Mouse (Mus musculus) liver, embryonic 15.5 days (tissue): ENCODE measurements at regions not wholly inside any gene's neighbourhood (a gene's known extent, or its start where the extent isn't known, plus 50 kb on each side); places are given as distances from the start of the nearest gene placed in this dataset.

Experiments
- ATAC-seq: fragments of 200-750 bp; cut with Nextera tagmentation; 2 replicates; pipeline ENCODE4 v1.8.0; 2017; ENCODE audit warnings: moderate number of reproducible peaks, mild to moderate bottlenecking, moderate library complexity; ENCODE audit not compliant: insufficient read depth
- H3K27ac ChIP-seq: fragments of 300-500 bp; sonication (generic); replicated peaks from 2 replicates; pipeline ENCODE4 v1.5.1; 2015; ENCODE audit warnings: mild to moderate bottlenecking, inconsistent platforms
- H3K27me3 ChIP-seq: fragments of 300-500 bp; sonication (generic); 2 replicates; pipeline ENCODE4 v1.6.1; 2015; ENCODE audit warnings: mild to moderate bottlenecking, inconsistent platforms
- H3K36me3 ChIP-seq: fragments of 300-500 bp; sonication (generic); replicated peaks from 2 replicates; pipeline ENCODE4 v1.6.1; 2015; ENCODE audit warnings: moderate library complexity, mild to moderate bottlenecking, inconsistent platforms
- H3K4me1 ChIP-seq: fragments of 300-500 bp; sonication (generic); replicated peaks from 2 replicates; pipeline ENCODE4 v1.6.1; 2015; ENCODE audit warnings: inconsistent platforms
- H3K4me2 ChIP-seq: fragments of 300-500 bp; sonication (generic); 2 replicates; pipeline ENCODE4 v1.6.1; 2015; ENCODE audit warnings: moderate library complexity, mild to moderate bottlenecking, inconsistent platforms
- H3K4me3 ChIP-seq: fragments of 300-500 bp; sonication (generic); replicated peaks from 2 replicates; pipeline ENCODE4 v1.5.1; 2015; ENCODE audit warnings: mild to moderate bottlenecking, inconsistent platforms
- H3K9ac ChIP-seq: fragments of 300-500 bp; sonication (generic); 2 replicates; pipeline ENCODE4 v1.6.1; 2015; ENCODE audit warnings: moderate library complexity, mild to moderate bottlenecking, inconsistent platforms
- H3K9me3 ChIP-seq: fragments of 300-500 bp; sonication (generic); replicated peaks from 2 replicates; pipeline ENCODE4 v1.6.1; 2016; ENCODE audit warnings: inconsistent platforms
- WGBS: fragments of 180-500 bp; shearing (Covaris S2); methylation state at CpG from one replicate; pipeline ENCODE4 v1.1.7; 2015; ENCODE audit warnings: mixed read lengths; ENCODE audit not compliant: insufficient replicate concordance; 5-methylcytosine and 5-hydroxymethylcytosine counted together

DNA sequence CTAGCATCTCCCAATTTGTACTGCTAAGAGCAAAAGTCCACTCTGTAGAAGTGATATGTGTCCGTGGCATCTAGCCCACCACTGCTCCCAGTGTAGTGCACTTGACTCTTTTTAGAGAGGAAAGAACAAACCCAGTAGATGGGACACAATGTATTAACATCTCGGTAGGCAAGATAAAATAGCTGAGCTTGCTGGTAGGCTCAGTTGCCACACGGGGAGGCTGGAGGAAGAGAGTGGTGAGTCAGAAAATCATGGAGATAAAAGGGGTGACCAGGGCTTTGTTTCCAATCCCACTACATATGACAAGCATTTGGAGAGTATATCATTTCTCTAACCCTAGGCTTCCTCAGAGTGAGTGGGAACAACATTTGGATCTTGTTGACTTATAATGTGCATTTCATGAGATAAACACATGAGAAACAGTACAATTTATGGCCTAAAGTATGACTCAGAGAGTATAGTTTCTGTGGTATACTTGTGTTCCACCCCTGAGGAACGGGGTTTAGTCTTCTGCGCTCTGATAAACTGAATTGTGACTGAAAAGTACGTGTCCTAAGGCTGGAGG, 235.4 kb downstream of the Fam49a start:
- H3K36me3 ChIP-seq: no peaks in the 10 kb centered on the region
- H3K4me1 ChIP-seq: peaks cover 47% of the 10 kb centered on the region
- no peaks in the 10 kb centered on the region for H3K9me3 ChIP-seq
- no peak overlapping the region for H3K4me3 ChIP-seq
- H3K4me2 ChIP-seq: peak overlapping the region; percentile 38; the same call in 1 of the 2 replicates
- H3K27me3 ChIP-seq: no peaks in the 10 kb centered on the region
- 16% methylated on average over 6 of the region's 6 CpGs for WGBS
- H3K9ac ChIP-seq: peak overlapping the region; percentile 1; the same call in 1 of the 2 replicates
- peak overlapping the region; percentile 74 for H3K27ac ChIP-seq
- peak; percentile 17; the same call in 1 of the 2 replicates for ATAC-seq

DNA sequence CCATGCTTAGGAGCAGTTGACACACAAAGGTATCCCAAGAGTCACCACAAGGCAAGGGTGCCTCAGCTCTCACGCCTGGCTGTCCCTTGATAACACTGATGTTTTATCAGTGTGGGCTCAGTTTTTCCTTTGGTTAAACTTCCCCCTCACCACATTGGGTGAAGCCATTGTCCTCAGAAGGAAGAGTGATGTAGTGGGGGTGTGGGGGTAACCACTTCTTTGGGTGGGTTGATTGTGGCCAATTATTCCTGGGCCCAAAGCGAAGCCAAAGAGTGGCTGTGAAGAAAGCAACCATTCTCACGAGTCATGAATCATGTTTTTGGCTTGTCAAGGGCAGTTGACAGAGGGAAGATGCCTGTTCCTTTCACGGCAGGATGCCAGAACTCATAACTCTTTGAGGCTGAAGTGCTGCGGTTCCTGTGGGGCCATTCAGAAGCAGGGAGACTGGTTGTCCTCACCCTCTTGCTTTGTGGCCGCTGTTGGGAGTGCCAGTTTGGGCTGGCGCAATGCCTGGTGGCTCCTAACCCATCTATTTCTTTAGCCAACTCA, 234.7 kb downstream of the Fam49a start:
- 11% methylated on average over 7 of the region's 7 CpGs for WGBS
- Histone ChIP-seq H3K27me3 (no peaks in the 10 kb centered on the region), H3K4me1 (peaks cover 47% of the 10 kb centered on the region), H3K9me3 (no peaks in the 10 kb centered on the region), H3K36me3 (no peaks in the 10 kb centered on the region), H3K4me2 (peak overlapping the region; percentile 38), H3K9ac (peak overlapping the region; percentile 1; the same call in 1 of the 2 replicates), H3K27ac (peak overlapping the region; percentile 74), H3K4me3 (no peak overlapping the region)
- peak; percentile 87 for ATAC-seq

DNA sequence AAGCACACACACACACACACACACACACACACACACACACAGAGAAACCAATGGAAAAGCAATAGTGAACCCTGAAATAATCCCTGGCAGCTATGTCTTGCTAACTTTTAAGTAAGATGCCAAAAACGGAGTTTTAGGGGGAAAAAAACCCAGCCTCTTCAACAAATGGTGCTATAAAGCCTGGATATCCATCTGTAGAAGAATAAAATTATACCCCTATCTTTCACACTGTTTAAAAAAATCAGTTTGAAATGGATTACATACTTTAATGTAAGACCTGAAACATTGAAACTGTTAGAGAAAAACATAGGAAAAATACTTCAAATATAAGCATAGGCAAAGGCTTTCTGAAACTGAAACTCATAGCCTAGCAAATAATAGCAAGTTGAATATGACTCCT, 228.2 kb downstream of the Fam49a start:
- peaks cover 43% of the 10 kb centered on the region for H3K4me1 ChIP-seq

DNA sequence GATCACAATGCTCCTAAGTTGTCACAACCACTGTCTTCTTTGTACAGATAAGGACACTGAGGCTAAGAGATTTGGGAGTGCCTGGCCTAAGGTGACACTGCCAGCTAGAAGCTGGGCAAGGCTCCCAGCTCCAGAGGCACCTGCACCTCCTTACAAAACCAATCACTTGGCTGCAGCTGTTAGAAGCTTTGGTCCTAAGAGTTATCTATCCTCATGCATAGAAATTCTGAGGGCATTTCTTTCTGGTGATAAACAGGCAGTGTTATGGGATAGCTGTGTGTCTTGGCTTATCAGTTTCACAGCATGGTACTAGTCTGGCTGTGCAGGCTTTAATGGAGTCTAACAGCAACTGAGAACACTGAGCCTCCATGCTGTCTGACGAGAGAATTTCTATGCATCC, 226.2 kb downstream of the Fam49a start:
- H3K36me3 ChIP-seq: no peaks in the 10 kb centered on the region
- H3K4me2 ChIP-seq: peak overlapping the region; percentile 49
- H3K9me3 ChIP-seq: no peaks in the 10 kb centered on the region
- 20% methylated on average over 1 of the region's 1 CpGs for WGBS
- H3K4me3 ChIP-seq: no peak overlapping the region
- H3K27ac ChIP-seq: peak overlapping the region; percentile 71
- H3K4me1 ChIP-seq: peaks cover 39% of the 10 kb centered on the region
- H3K27me3 ChIP-seq: no peaks in the 10 kb centered on the region
- no peak overlapping the region for H3K9ac ChIP-seq
- ATAC-seq: peak; percentile 99

More for the DNA sequence above, 228.2 kb downstream of the Fam49a start:
- Histone ChIP-seq H3K4me2 (no peak overlapping the region), H3K9ac (no peak overlapping the region), H3K4me3 (no peak overlapping the region), H3K9me3 (no peaks in the 10 kb centered on the region), H3K36me3 (no peaks in the 10 kb centered on the region), H3K27me3 (no peaks in the 10 kb centered on the region), H3K27ac (no peak overlapping the region)
- no peak for ATAC-seq
- WGBS: 44% methylated on average over 1 of the region's 1 CpGs

DNA sequence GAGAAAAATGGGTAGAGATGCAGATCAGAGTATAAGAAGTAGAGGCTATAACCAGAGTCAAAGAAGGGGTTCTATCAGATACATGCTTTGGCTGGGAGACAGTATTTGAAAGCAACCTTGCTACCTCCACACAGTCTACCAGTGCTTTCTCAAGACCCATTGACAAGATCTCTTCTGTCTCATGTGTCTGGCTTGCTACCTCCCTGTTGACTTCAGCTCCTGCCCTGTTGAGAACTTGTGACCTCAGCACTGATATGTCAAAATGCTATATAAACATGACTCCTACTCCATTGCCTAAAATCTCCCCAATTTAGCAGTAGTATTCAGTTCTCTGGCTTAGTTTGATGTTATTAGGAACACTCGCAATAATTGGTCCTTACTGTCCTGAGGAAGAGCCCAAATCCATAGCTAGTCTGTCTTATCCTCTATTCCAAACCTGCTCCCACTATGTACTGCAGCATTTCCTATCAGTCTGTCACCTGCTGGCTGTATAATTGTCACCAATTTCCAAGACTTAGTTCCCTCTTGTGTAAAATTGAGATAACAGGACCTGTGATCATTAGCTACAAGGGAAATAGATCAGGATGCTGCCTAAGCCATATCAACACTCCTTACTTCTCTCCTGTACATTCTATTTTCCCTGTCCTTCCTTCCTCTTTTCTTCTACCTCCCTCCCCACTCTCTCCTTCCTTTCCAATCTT, 224.9 kb downstream of the Fam49a start:
- 47% methylated on average over 1 of the region's 1 CpGs for WGBS
- Histone ChIP-seq H3K4me3 (no peak overlapping the region), H3K4me1 (peaks cover 36% of the 10 kb centered on the region), H3K4me2 (no peak overlapping the region), H3K9me3 (no peaks in the 10 kb centered on the region), H3K27ac (peak overlapping the region; percentile 71), H3K36me3 (no peaks in the 10 kb centered on the region), H3K27me3 (no peaks in the 10 kb centered on the region), H3K9ac (no peak overlapping the region)
- ATAC-seq: no peak; the same call in 1 of the 2 replicates

DNA sequence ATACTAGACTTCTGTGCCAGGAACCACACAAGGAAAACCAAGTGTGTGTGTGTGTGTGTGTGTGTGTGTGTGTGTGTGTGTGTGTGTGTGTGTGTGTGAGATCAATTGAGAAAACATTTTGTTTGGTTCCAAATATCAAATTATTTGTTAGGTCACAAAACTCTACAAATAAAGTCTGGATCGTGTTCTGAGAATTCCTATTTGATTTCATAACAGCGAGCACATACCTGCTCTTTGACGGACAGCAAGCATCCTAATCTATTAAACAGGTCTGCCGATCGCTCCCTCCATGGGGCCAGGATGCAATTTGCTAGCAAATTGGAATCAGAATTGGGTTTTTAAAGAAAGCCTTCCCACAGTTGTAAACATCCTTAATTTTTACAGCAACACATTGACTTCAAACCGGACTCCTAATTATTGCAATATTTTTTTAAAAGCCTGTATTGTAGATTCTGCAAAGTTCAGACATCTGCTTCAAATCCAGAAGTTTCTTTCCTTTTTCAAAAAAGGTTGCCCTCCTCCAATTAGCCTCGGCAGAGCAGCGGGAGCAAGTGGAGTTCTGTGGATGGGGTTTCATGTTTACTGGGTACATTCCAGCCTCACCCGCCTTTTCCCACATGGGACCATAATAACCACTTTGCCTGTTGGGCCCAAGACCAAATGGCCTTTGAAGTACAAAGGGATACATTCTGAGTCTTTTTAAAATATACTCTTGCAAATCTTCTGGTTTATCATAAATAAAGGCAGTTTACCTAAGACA, 223.2 kb downstream of the Fam49a start:
- 81% methylated on average over 9 of the region's 9 CpGs for WGBS
- peaks cover 46% of the 10 kb centered on the region for H3K4me1 ChIP-seq

DNA sequence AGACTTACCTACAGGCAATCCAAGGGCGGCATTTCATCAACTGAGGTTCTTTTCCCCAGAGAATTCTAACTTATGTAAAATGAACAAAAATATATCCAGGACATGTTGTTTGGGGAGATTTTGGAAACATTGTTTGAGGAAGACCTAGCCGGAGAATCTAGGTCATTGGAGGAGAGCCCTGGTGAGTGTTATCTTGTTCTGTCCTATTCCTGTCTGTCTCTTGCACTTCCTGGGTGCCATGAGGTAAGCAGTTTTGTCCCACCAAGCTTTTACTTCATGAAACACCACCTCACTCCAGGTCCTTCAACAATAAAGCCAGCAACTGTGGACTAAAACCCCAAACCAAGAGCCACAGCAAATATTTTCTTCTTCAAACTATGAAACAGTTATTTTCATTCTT, 218.5 kb downstream of the Fam49a start:
- Histone ChIP-seq H3K9ac (no peak overlapping the region), H3K27me3 (no peaks in the 10 kb centered on the region), H3K4me3 (no peak overlapping the region), H3K27ac (no peak overlapping the region), H3K4me1 (peaks cover 13% of the 10 kb centered on the region), H3K9me3 (no peaks in the 10 kb centered on the region), H3K4me2 (no peak overlapping the region), H3K36me3 (no peaks in the 10 kb centered on the region)
- peak; percentile 56; the same call in 1 of the 2 replicates for ATAC-seq
- WGBS: 78% methylated on average over 2 of the region's 2 CpGs

More for the DNA sequence above, 223.2 kb downstream of the Fam49a start:
- Histone ChIP-seq H3K4me2 (no peak overlapping the region), H3K36me3 (no peaks in the 10 kb centered on the region), H3K4me3 (no peak overlapping the region), H3K9me3 (no peaks in the 10 kb centered on the region), H3K27ac (no peak overlapping the region), H3K27me3 (no peaks in the 10 kb centered on the region), H3K9ac (no peak overlapping the region)
- ATAC-seq: no peak

DNA sequence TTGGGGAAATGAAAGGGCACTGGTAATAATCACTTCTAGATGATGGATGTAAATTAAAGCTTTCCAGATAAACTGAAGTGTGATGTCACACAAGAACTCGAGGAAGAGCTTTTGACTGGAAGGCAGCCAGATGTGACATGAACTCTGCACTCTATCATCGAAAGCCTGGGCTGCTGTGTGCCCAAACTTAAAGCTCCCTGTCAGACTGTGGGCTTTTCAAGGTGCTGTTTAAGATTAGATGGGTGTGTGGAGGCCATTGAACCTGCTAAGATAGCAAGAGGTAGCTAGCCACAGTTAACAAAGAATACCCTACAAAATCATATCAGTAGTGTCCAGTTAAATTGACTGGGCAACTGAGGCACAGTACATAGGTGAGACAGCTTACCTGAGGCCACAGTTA, 190.1 kb downstream of the Fam49a start:
- Histone ChIP-seq H3K27ac (peak overlapping the region; percentile 57), H3K9me3 (no peaks in the 10 kb centered on the region), H3K36me3 (no peaks in the 10 kb centered on the region), H3K27me3 (no peaks in the 10 kb centered on the region), H3K4me3 (no peak overlapping the region), H3K9ac (no peak overlapping the region; the same call in 1 of the 2 replicates), H3K4me1 (peaks cover 16% of the 10 kb centered on the region), H3K4me2 (peak overlapping the region; percentile 26; the same call in 1 of the 2 replicates)
- peak; percentile 94 for ATAC-seq
- WGBS: 15% methylated on average over 2 of the region's 2 CpGs

DNA sequence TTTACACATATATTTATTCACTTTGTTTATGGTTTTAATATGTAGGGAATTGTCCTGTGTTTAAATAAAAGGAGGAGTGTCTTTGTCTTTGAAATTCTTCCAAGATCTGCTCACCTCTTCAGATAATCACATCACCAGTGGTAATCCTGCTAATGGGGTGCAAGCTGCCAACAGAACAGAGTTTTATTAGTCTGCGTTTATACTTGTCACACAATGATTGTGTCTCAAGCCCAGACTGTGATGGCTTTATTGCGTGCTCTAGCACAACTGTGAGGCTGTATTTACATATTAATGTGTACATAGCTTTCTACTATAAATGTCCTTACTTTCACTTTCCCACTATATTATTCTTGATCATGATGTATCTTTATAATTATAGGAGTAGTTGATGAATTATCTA, 184.8 kb downstream of the Fam49a start:
- no peak for ATAC-seq
- 76% methylated on average over 2 of the region's 2 CpGs for WGBS
- H3K9ac ChIP-seq: no peak overlapping the region

DNA sequence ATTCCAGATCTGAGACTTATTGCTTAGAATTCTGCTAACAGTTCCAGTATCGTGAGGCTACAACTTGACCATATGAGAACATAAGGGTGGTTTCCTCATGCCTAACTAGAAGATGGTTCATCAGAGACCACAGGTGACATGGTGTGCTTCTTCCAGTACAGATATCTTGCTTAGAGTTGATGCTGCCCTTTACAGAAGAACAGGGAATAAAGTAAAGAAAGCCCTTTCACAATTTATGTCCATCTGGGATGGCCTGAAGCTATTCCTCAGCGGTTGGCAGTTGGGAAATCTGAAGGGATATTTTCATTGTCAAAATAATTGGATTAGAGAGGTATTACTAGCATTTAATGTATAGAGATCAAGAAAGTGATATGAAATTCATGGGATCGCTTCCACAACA, 184.3 kb downstream of the Fam49a start:
- Histone ChIP-seq H3K9me3 (no peaks in the 10 kb centered on the region), H3K4me2 (no peak overlapping the region), H3K4me1 (no peaks in the 10 kb centered on the region; the same call in 1 of the 2 replicates), H3K27ac (no peak overlapping the region), H3K27me3 (0 out of 2 replicates have a peak, but pooled peaks cover 8% of the 10 kb centered on the region), H3K4me3 (no peak overlapping the region), H3K9ac (no peak overlapping the region), H3K36me3 (no peaks in the 10 kb centered on the region)
- WGBS: 72% methylated on average over 3 of the region's 3 CpGs
- ATAC-seq: no peak

More for the DNA sequence above, 184.8 kb downstream of the Fam49a start:
- H3K9me3 ChIP-seq: no peaks in the 10 kb centered on the region
- no peaks in the 10 kb centered on the region for H3K36me3 ChIP-seq
- H3K4me3 ChIP-seq: no peak overlapping the region
- H3K4me2 ChIP-seq: no peak overlapping the region
- peaks cover 3% of the 10 kb centered on the region for H3K4me1 ChIP-seq
- 0 out of 2 replicates have a peak, but pooled peaks cover 5% of the 10 kb centered on the region for H3K27me3 ChIP-seq
- H3K27ac ChIP-seq: no peak overlapping the region

DNA sequence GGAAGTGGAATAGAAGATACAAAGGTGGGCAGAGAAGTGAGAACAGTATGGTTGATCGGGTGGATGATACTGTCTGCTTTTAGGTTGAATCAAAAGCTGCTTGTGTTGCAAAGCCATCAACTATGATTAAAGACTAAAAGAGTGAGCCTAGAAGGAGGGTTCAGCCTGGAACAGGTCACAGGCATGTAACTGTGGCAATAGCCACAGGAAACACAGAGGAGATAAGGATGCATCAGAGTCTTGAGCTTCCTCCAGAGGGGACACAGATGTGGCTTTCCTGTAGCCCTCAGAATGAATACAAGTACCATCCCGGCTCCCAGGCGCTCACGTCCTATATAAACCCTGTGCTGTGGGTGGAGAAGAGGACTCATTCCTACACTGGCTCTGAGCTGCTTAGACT, 180.9 kb downstream of the Fam49a start:
- ATAC-seq: no peak
- 17% methylated on average over 4 of the region's 4 CpGs for WGBS
- H3K4me2 ChIP-seq: no peak overlapping the region

More for the DNA sequence above, 180.9 kb downstream of the Fam49a start:
- Histone ChIP-seq H3K4me1 (no peaks in the 10 kb centered on the region), H3K9me3 (no peaks in the 10 kb centered on the region), H3K9ac (no peak overlapping the region), H3K27me3 (0 out of 2 replicates have a peak, but pooled peaks cover 12% of the 10 kb centered on the region), H3K27ac (no peak overlapping the region), H3K36me3 (no peaks in the 10 kb centered on the region), H3K4me3 (no peak overlapping the region)
